Mouse (Mus musculus) olfactory bulb, adult 2 months (tissue): Measurements from ENCODE around the gene Ankrd9.

Source experiments
- CTCF ChIP-seq: fragments of 200-500 bp; IDR thresholded peaks from 2 replicates; pipeline ENCODE4 v1.5.1; 2012; ENCODE audit warnings: low read depth, mild to moderate bottlenecking, low read length, moderate library complexity; ENCODE audit not compliant: insufficient read depth
- POLR2A ChIP-seq: fragments of 200-500 bp; IDR thresholded peaks from 2 replicates; pipeline ENCODE4 v1.6.1; 2012; ENCODE audit warnings: mild to moderate bottlenecking, low read depth, low read length, moderate library complexity; ENCODE audit not compliant: insufficient read depth

GRCm38 (mm10) chr12:111016807-111017206 lies 38.0 kb upstream of the Ankrd9 start:
- TF ChIP-seq CTCF (no peak), POLR2A (no peak)
